Mouse (Mus musculus): ENCODE results near the gene Rab30. TPM values are rescaled to one million over a fixed set of nuclear protein-coding genes. Genes with fewer than 3 reads are reported as not detected.

The Rab30 gene
- total and polyA plus RNA-seq, 3 experiments, result 39.1 to 105 (median 66.2) TPM

GRCm38 (mm10) chr7:92706711-92707110 lies 34.7 kb upstream of the Rab30 start:
- no peak for DNase-seq (ENCODE audit: extremely low read depth)
- no peaks in the 10 kb centered on the region for H3K79me2 ChIP-seq (replicated peaks; ENCODE audit: control insufficient read depth, extremely low read depth, insufficient read depth, poor library complexity, severe bottlenecking)
- H3K4me2 ChIP-seq (ENCODE audit: insufficient read depth, low read depth, poor library complexity, severe bottlenecking), result no peak overlapping the region
- H3K4me1 ChIP-seq (ENCODE audit: control insufficient read depth in 1 of 2, insufficient read depth in 2 of 2), result peaks cover 0 to 3% of the 10 kb centered on the region in 2 experiments; a peak in 1 of 4 replicates
- H3K27me3 ChIP-seq (replicated peaks), result peaks cover 3% of the 10 kb centered on the region
- H3K27ac ChIP-seq (ENCODE audit: insufficient read depth, low read depth), result no peak overlapping the region
- H3K4me3 ChIP-seq (replicated peaks in 1 of 3; ENCODE audit: low read depth in 2 of 3, low read length in 2 of 3, poor library complexity in 1 of 3), result no peak overlapping the region
- H3K9ac ChIP-seq (ENCODE audit: insufficient read depth, low read depth), result no peak overlapping the region
- TF ChIP-seq ETS1 (conservative IDR thresholded peaks at IDR 0.05; ENCODE audit: low read depth, low read length) (no peak), MXI1 (IDR thresholded peaks at IDR 0.05; ENCODE audit: low read depth, low read length) (no peak), POLR2A (IDR thresholded peaks at IDR 0.05; ENCODE audit: low read depth, low read length) (no peak), NELFE (IDR thresholded peaks at IDR 0.05; ENCODE audit: low read depth, low read length) (no peak), IRF4 (IDR thresholded peaks at IDR 0.05; ENCODE audit: low read depth, low read length) (no peak)
- dilution Hi-C loops (cut with MboI; ENCODE audit: extremely low pct_ligation_motif_present, extremely low pct_unique_long_range_greater_than_20kb, low sequenced_read_pairs) (no loop called here), in situ Hi-C loops (cut with MboI; ENCODE audit: low pct_ligation_motif_present, low pct_unique_long_range_greater_than_20kb, low sequenced_read_pairs) (no loop called here)
- H3K9me3 ChIP-seq (replicated peaks; ENCODE audit: low read length), result no peaks in the 10 kb centered on the region
- no peaks in the 10 kb centered on the region for H3K36me3 ChIP-seq (replicated peaks in 1 of 2; ENCODE audit: control insufficient read depth in 1 of 2, insufficient read depth in 1 of 2, low read length in 1 of 2)

- Histone ChIP-seq H3K9me3 (replicated peaks; ENCODE audit: low read length) (no peaks in the 10 kb centered on the region), H3K79me2 (replicated peaks; ENCODE audit: control insufficient read depth, extremely low read depth, insufficient read depth, poor library complexity, severe bottlenecking) (no peaks in the 10 kb centered on the region), H3K27ac (ENCODE audit: insufficient read depth, low read depth) (no peak overlapping the region), H3K27me3 (replicated peaks) (peaks cover 3% of the 10 kb centered on the region), H3K4me2 (ENCODE audit: insufficient read depth, low read depth, poor library complexity, severe bottlenecking) (no peak overlapping the region), H3K36me3 (replicated peaks in 1 of 2; ENCODE audit: control insufficient read depth in 1 of 2, insufficient read depth in 1 of 2, low read length in 1 of 2) (no peaks in the 10 kb centered on the region), H3K9ac (ENCODE audit: insufficient read depth, low read depth) (no peak overlapping the region), H3K4me1 (ENCODE audit: control insufficient read depth in 1 of 2, insufficient read depth in 2 of 2) (peaks cover 0 to 3% of the 10 kb centered on the region in 2 experiments; a peak in 1 of 4 replicates), H3K4me3 (replicated peaks in 1 of 3; ENCODE audit: low read depth in 2 of 3, low read length in 2 of 3, poor library complexity in 1 of 3) (no peak overlapping the region)
- dilution Hi-C loops (cut with MboI; ENCODE audit: extremely low pct_ligation_motif_present, extremely low pct_unique_long_range_greater_than_20kb, low sequenced_read_pairs), result no loop called here
- DNase-seq (ENCODE audit: extremely low read depth), result no peak
- TF ChIP-seq MAFK (IDR thresholded peaks at IDR 0.05; ENCODE audit: insufficient replicate concordance, low read length) (no peak), HCFC1 (IDR thresholded peaks at IDR 0.05; ENCODE audit: low read depth, low read length) (no peak), MEF2A (IDR thresholded peaks at IDR 0.05; ENCODE audit: borderline replicate concordance, low read depth, low read length) (no peak), RAD21 (IDR thresholded peaks at IDR 0.05; ENCODE audit: low read depth, low read length) (no peak), KAT2A (IDR thresholded peaks at IDR 0.05; ENCODE audit: insufficient replicate concordance, low read length) (no peak), TBP (conservative IDR thresholded peaks at IDR 0.05; ENCODE audit: low read depth, low read length) (no peak)
- in situ Hi-C loops (cut with MboI; ENCODE audit: low pct_ligation_motif_present, low pct_unique_long_range_greater_than_20kb, low sequenced_read_pairs), result no loop called here
Observed at GRCm38 (mm10) chr7:92709573-92709972, 31.8 kb upstream of the Rab30 start.

GRCm38 (mm10) chr7:92711593-92711992 lies 29.8 kb upstream of the Rab30 start:
- DNase-seq (ENCODE audit: extremely low read depth), result no peak
- in situ Hi-C loops (cut with MboI; ENCODE audit: low pct_ligation_motif_present, low pct_unique_long_range_greater_than_20kb, low sequenced_read_pairs), result no loop called here
- H3K4me2 ChIP-seq (ENCODE audit: insufficient read depth, low read depth, poor library complexity, severe bottlenecking), result no peak overlapping the region; the same call in 1 of the 2 replicates

More at GRCm38 (mm10) chr7:92711593-92711992, 29.8 kb upstream of the Rab30 start:
- TF ChIP-seq IRF4 (IDR thresholded peaks at IDR 0.05; ENCODE audit: low read depth, low read length) (no peak), ELF1 (IDR thresholded peaks at IDR 0.05; ENCODE audit: low read depth, low read length) (no peak), NELFE (IDR thresholded peaks at IDR 0.05; ENCODE audit: low read depth, low read length) (no peak), UBTF (IDR thresholded peaks at IDR 0.05; ENCODE audit: low read depth, low read length) (no peak), PAX5 (IDR thresholded peaks at IDR 0.05; ENCODE audit: low read length) (no peak), EP300 (IDR thresholded peaks at IDR 0.05; ENCODE audit: low read length) (no peak), POLR2AphosphoS2 (IDR thresholded peaks at IDR 0.05; ENCODE audit: low read depth, low read length) (no peak), RAD21 (IDR thresholded peaks at IDR 0.05; ENCODE audit: low read depth, low read length) (no peak), MXI1 (IDR thresholded peaks at IDR 0.05; ENCODE audit: low read depth, low read length) (no peak), KAT2A (IDR thresholded peaks at IDR 0.05; ENCODE audit: insufficient replicate concordance, low read length) (no peak), CHD1 (IDR thresholded peaks at IDR 0.05; ENCODE audit: low read depth, low read length) (no peak), USF2 (conservative IDR thresholded peaks at IDR 0.05; ENCODE audit: low read depth, low read length) (no peak), SMC3 (IDR thresholded peaks at IDR 0.05; ENCODE audit: low read depth, low read length) (no peak), POLR2A (IDR thresholded peaks at IDR 0.05; ENCODE audit: low read depth, low read length) (no peak)
- H3K79me2 ChIP-seq (replicated peaks; ENCODE audit: control insufficient read depth, extremely low read depth, insufficient read depth, poor library complexity, severe bottlenecking), result no peaks in the 10 kb centered on the region
- H3K4me1 ChIP-seq (ENCODE audit: control insufficient read depth in 1 of 2, insufficient read depth in 2 of 2), result peaks cover 0 to 3% of the 10 kb centered on the region in 2 experiments; a peak in 1 of 4 replicates
- no peak overlapping the region for H3K9ac ChIP-seq (ENCODE audit: insufficient read depth, low read depth)
- dilution Hi-C loops (cut with MboI; ENCODE audit: extremely low pct_ligation_motif_present, extremely low pct_unique_long_range_greater_than_20kb, low sequenced_read_pairs), result no loop called here
- H3K27ac ChIP-seq (ENCODE audit: insufficient read depth, low read depth), result no peak overlapping the region
- no peak overlapping the region for H3K4me3 ChIP-seq (replicated peaks in 1 of 3; ENCODE audit: low read depth in 2 of 3, low read length in 2 of 3, poor library complexity in 1 of 3)
- peaks cover 3% of the 10 kb centered on the region for H3K27me3 ChIP-seq (replicated peaks)
- no peaks in the 10 kb centered on the region for H3K36me3 ChIP-seq (replicated peaks in 1 of 2; ENCODE audit: control insufficient read depth in 1 of 2, insufficient read depth in 1 of 2, low read length in 1 of 2)
- H3K9me3 ChIP-seq (replicated peaks; ENCODE audit: low read length), result no peaks in the 10 kb centered on the region
